Mouse (Mus musculus) heart, postnatal 25 days (tissue): ENCODE results near the gene Wscd2. TPM values are rescaled to one million over a fixed set of nuclear protein-coding genes. Genes with fewer than 3 reads are reported as not detected.

Source experiments
- DNase-seq: peaks from one replicate; pipeline ENCODE4 v3.0.0; 2022; ENCODE audit warnings: low spot score
- intact Hi-C: fragments of 180-260 bp; cut with DNase I; formaldehyde crosslinking; loops from one replicate; pipeline ENCODE4 v1.15.1; 2025
- total RNA-seq, 2 experiments: library from RNA; stranded (reverse); gene quantifications; 2 replicates each; pipeline ENCODE4 v1.2.3; 2021

The Wscd2 gene
- total RNA-seq, 2 experiments from 2014 or later, result 0.34 to 0.36 TPM

DNA sequence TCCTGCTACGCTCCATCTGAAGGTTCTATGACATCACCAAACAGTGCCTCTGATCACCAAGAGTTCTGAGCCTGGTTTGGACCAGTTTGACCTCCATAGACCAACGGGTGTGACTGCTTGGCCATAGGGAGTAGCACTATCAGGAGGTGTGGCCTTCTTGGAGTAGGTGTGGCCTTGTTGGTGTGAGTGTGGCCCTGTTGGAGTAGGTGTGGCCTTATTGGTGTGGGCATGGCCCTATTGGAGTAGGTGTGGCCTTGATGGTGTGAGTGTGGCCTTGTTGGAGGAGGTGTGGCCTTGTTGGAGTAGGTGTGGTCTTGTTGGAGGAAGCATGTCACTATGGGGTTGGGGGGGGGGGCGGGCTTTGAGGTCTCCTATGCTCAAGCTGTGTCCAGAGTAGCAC is 110.0 kb downstream of the Wscd2 start:
- DNase-seq, result no peak
- intact Hi-C loops, result no loop called here

DNA sequence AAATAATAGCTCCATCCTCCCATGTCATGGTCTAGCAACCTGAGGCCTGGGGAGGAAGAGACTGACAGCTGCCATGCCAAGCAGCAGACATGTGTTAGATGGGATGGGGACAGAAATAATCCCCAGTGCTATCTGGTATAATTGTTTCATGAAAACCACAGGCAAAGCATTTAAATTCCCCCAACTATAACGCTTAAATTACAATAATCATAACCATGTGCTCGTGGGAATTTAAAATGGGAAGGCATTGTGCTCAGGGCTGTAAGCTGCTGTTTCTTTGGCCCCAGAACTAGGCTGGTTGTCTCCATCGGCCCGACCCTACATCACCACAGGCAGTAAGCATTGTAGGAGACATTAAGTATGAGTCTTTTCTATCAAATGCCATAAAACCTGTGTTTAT is 110.7 kb downstream of the Wscd2 start:
- DNase-seq, result no peak
- intact Hi-C loops, result no loop called here

DNA sequence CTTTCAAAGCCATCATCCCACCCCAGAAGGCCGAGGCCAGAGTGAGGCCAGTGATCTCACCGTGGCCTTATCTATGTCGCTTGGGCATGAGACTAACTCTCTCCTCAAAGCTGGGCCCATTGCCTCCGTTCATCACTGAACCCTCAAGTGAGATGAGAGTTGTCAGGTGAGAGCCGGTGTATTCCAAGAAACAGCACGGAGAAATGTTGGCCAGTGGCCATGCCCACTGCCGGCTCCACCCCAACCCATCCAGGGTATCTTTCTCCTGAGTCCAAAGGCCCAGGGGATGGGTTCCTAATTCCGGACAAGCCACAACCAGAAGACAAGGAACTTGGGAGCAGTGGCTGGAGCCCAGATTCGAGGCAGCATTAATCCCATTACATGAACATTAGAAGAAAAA is 113.3 kb downstream of the Wscd2 start:
- DNase-seq, result no peak
- intact Hi-C loops, result no loop called here

DNA sequence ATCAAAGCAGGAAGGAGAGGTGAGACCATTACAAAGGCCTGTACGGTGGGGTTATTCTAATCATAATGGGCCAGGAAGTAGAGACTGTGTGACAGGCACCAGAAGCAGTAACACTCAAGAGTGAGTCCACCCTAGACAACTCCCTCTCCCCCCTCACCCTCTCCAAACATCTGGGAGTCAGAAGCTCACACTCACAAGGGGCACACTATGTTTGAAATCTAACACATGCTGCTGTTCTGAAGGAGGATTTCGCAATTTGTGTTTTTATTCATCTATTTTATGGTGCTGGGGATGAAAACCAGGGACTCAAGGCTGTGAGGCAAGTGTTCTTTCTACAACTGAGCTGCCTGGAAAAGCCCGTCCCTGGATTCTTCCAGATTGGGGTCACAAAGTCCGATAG is 114.6 kb downstream of the Wscd2 start:
- no peak for DNase-seq
- intact Hi-C loops, result no loop called here

DNA sequence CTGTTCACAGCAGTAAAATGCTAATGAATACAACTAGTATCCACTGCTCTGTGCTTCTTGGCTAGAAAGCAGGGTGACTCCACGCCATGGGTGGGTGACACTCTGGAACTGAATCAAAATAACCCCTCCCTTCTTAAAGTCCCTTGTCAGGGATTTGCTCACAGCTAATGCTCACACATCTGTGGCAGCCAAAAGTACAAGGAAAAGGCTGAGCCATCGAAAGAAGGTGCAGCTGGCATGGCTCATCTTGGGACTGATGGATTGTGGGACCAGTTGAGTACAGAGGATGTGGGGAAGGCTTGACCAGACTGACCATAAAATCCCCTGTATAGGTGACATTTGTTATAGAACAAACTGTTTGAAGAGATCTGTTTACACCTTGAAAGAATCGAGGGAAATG is 116.0 kb downstream of the Wscd2 start:
- DNase-seq, result no peak
- intact Hi-C loops, result no loop called here

DNA sequence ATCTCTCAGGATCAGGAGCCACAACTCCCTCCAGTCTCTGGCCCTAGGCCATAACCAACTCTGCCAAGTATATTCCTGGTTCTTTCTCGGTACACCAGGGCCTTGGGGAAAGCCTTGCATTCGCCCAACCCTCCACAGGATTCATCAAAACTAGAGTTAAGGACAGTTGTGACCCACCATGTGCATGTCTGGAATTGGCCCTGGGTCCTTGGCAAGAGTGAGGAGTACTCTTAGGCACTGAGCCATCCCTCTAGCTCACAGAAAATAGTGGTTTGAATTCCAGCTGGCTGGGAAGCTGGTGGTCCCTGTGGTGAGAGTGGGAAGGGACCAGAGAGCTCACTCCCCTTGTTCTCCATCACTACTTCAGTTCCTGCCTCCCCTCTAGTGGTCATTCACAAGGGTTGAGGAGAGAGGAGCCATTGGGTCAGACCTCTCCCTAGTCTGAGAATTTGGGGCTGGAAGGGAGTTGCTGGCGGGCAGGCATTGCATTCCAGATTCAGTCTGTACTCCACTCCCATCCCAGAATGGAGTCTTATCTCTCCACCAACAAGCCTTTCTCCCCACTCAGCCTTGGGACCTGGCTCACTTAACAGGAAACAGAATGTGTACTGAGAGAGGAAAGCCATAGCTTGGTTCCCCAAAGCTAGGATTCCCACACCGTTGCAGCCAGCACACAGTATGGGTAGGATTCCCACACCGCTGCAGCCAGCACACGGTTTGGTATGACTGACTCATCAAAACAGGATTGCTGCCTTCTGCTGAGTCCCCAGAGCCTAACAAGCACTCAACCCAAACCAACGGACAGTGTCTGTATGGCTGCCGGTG is 117.0 kb downstream of the Wscd2 start:
- DNase-seq, result peak; percentile 51
- intact Hi-C loops, result no loop called here

DNA sequence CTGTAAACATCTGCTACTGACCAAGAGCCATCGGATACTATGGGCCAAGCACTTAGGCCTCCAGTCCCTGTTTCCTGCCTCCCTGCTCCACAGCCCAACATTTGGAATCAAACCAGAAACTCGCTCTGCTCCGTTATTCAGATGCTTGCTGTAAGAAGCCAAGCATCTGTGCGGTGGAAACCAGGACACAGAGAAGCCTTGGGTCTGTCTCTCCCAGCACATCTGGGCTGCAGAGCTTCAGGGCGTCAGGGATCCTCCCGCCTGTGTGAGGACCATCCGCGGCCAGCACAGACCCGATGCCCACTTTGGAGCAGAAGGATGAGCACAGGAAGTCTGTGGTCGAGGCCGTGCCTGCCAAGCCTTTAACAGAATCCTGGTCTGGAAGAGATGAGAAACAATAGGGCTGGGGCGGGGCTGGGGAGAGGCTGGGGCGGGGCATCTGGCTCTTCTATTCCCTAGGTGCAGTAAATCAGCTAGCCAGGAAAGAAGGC is 117.9 kb downstream of the Wscd2 start:
- intact Hi-C loops, result no loop called here
- DNase-seq, result peak; percentile 41

DNA sequence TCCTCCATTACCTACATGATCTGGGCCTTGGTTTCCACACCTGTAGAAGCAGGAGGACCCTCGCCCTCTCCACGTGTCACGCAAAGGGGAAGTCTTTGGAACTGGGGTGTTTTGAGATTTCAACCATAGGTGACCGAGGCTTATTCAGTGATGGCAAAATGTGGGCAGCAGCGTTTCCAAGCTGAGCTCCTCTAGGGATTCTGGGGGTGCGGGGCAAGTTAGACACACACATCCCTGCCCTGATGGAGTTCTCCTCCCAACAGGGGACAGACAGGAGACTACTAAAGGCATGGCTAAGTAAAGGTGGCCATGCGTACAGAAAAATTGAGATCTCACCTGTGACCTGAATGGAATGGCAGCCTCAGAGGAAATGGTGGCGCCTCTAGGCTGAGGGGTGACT is 118.4 kb downstream of the Wscd2 start:
- intact Hi-C loops, result no loop called here

DNA sequence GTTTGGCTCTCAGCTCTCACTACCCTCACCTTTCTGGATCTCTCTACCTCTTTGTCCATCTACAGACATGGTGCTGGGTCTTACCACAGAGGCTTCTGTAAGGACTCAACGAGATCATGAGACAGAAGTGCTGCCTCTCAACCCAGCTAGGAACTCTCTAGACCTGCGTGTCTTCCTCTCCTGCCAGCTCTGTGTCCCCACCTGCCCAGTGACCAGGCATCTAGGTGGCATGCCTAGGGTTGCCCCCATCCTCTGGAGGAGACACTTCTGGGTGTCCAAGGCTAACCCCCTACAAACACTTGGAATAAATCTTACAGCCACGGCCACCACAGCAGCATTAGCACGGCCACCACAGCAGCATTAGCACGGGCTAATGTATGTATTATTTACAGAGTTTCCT is 119.8 kb downstream of the Wscd2 start:
- no peak for DNase-seq
- intact Hi-C loops, result loop anchor here (5.0 kb wide), 1 partner anchor 37 kb away; no protein-coding TSS in a partner anchor

More for the DNA sequence above, 118.4 kb downstream of the Wscd2 start:
- no peak for DNase-seq

DNA sequence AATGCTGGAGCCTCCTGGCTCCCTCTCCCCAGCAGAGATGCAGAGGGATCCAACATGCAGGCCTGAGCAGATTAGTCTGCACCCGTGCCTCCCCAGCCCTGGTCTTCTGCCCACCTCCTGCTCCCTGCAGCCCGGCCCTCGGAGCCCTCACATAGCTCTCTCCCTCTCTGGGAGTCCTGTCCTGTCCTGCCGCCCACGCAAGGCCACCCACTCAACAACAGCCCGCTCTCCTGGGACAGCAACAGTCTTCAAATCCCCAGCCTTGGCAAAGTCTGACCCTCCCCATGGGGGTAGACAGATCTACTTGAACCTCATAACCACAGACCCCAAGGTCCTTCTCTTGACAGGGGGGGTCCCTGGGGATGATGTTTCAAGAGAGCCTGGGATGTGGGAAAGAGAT is 120.4 kb downstream of the Wscd2 start:
- intact Hi-C loops, result loop anchor here (5.0 kb wide), 1 partner anchor 37 kb away; no protein-coding TSS in a partner anchor

DNA sequence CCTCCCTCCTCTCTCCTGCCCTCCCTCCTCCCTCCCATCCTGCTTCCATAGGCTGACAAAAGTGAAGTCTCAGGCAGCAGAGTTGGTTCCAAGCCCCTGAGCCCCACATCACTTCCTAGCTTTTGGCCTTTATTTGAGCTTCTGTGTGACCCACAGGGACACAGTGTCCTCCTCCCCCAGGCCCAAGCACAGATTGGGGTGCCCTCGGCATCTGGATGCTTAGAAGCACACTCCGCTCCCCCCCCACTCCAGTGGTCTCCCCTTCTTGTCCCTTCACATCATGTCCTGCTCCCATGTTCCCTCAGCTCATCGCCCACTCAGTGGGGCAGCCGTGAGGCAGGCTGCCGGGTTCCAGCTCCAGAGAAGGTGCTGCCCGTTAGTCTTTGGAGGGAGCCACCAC is 121.0 kb downstream of the Wscd2 start:
- DNase-seq, result no peak
- intact Hi-C loops, result loop anchor here (5.0 kb wide), 1 partner anchor 36 kb away; no protein-coding TSS in a partner anchor

More for the DNA sequence above, 120.4 kb downstream of the Wscd2 start:
- DNase-seq, result no peak

DNA sequence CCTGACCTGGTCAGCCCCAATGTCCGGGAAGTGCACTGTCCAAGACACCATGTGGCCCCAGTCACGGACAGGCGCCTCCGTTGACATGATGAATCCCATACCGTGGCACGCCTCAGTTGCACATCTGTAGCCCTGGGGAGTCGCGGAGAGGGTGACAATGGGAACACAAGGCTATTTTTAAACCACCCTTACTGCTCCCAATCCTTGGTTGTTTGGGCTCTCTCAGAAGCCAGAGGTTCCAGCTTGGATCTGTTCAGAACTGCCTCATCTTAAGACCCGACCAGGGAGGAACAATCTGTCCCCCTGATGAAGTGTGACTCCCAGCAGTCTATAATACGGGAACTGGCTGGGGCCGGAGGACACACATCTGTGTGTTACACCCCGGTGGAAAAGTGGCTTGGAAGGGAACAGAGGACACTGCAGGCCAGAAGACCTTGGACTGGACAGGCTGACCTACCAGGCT is 121.7 kb downstream of the Wscd2 start:
- peak; percentile 64 for DNase-seq
- intact Hi-C loops, result loop anchor here (5.0 kb wide), 1 partner anchor 35 kb away; no protein-coding TSS in a partner anchor

DNA sequence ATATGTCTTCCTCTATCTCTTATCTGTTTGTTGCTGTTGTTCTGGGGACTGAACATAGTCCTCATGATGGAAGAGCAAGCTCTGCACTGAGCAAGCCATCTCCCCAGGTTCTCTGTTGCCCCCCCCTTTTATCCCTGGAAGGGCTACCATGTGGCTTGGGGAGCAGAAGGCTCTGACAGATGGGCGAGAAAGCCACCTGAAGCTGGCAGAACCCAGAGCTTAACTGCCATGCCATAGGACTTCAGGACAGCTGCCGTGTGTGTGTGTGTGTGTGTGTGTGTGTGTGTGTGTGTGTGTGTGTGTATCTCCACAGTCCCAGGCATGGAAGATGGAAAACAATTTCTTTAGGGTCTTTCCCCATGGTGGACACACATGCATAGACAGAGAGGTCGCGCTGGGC is 128.6 kb downstream of the Wscd2 start:
- intact Hi-C loops, result no loop called here
- DNase-seq, result no peak

DNA sequence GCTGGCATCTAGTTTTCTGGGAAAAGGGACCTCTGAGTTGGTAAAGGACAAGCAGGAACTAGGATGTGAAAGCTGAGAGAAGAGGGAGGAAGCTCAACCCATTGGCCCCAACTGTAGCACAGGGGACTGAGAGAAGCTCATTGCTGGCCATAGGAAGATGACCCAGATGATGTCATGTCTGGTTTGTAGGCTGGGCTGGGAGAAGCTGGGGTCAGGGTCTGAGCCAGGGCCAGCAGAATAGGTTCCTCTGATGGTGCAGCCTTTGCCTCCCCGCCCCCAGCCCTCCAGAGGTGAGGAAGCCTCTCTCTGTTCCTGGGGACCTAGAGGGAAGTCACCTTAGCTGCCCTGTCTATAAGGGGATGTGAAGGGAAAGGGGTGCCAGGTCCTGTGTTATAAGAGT is 129.0 kb downstream of the Wscd2 start:
- intact Hi-C loops, result no loop called here
- DNase-seq, result no peak

DNA sequence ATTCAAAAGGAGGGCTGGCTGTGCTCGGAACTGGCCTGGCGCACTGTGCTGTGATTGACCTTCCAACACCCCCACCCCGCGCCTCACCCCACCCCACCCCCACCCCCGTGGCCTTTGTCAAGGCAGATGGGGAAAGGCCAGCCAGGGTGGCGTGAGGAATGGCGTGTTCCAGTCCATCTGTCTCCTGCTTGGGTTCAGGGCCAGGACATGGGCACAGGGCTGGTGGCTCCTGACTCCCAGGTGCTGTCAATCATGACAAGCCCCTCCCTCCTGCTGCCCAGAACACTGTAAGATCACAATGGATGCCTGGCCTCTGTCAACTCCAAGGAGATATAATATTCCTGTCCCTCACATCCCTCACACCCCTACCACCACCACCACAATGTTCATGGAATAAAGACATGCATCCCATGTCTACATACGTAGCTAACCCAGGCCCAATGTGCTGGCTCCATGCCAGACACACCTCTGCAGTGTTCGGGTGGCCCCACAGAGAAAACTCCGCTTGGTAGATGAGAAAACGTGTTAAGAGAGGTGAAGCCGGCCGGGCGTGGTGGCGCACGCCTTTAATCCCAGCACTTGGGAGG is 130.1 kb downstream of the Wscd2 start:
- DNase-seq, result no peak
- intact Hi-C loops, result no loop called here

DNA sequence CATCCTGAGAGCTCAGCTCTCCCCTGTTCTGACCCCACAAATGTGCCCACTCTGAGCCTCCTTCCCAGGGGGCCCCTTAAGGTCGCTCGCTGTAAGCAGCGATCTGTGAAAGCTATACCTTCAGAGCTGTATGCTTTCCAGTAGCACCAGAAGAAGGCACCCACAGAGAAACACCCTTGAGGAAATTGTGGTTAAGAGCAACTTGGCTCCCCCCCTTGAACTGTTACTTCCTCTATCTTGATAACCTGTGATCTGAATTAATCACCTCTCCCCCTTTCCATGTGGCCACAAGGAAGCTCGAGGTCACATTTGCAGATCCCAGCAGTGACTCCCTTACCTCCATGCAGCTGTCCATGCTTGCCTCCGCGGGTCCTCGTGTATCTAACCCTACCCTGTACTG is 130.9 kb downstream of the Wscd2 start:
- intact Hi-C loops, result no loop called here
- no peak for DNase-seq

DNA sequence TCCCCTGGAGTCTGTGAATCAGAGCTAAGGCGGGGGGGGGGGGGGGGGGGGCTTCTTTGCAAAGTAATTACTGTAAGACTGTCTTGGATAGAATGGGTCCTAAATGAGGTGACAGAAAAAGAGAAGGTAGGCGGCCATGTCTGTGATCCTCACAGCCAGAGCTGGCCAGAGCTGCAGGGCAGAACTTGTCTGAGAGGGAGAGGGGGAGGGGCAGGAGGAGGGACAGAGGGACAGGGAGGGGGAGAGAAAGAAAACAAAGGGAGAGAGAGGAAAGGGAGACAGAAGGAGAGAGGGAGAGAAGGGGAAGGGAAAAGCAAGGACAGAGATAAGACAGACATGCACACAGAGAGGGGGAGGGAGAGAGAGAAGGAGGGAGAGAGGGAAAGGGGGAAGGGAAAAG is 132.9 kb downstream of the Wscd2 start:
- intact Hi-C loops, result no loop called here
- DNase-seq, result no peak

DNA sequence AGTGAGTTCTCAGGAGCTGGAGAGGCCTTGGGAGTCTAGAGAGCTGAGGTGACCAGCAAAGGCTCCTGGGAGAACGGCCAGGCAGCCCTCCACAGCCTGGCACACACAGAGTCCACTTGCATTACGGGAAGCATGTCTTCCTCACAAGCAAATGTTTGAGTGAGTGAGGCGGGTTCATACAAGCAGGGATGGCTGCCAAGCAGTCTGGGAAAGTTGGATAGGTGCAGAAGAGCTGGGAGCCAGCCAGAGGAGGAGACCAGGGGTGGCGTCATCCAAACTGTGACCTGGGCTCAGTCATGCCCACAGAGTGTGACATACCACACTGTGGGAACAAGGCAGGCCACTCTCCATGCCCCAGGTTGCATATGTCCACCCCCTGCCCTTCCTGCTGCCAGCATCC is 134.9 kb downstream of the Wscd2 start:
- intact Hi-C loops, result no loop called here
- DNase-seq, result no peak

DNA sequence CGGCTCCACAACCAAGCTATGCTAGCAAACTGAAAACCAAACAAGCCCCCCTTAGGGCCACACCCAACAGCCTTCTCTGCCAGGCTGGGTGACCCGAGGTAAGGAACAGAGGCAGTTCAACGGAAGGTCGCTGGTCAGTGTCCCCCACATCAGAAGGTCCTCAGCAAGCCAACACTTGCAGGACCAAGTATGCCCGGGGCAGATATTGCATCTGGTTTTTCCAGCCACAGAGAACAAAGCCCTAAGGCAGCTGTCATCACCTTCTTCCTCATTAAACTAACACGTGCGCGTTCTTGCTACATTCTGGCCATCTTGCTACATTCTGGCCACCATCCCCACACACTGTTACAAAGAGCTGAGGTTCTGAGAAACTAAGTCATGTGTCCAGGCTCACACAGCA is 136.2 kb downstream of the Wscd2 start:
- intact Hi-C loops, result no loop called here
- no peak for DNase-seq

DNA sequence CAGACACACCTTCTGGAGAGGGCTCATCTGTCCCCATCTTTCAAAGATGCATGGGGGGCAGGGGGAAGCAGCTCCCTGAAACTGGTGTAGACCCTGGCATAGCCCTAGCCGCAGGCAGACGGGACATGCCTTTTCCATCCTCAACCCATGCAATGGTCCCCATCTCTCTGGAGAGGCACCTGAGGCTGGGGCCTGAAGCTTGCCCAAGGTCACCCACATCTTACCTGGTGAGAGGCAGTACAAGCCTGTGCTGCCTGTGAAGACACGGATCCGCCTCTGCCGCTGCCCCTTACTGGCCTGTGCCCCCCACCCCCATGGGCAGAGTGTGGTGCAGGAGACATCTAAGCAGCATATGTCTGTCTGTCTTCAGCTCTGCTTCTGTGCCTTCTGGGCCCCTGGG is 136.9 kb downstream of the Wscd2 start:
- DNase-seq, result no peak
- intact Hi-C loops, result no loop called here

DNA sequence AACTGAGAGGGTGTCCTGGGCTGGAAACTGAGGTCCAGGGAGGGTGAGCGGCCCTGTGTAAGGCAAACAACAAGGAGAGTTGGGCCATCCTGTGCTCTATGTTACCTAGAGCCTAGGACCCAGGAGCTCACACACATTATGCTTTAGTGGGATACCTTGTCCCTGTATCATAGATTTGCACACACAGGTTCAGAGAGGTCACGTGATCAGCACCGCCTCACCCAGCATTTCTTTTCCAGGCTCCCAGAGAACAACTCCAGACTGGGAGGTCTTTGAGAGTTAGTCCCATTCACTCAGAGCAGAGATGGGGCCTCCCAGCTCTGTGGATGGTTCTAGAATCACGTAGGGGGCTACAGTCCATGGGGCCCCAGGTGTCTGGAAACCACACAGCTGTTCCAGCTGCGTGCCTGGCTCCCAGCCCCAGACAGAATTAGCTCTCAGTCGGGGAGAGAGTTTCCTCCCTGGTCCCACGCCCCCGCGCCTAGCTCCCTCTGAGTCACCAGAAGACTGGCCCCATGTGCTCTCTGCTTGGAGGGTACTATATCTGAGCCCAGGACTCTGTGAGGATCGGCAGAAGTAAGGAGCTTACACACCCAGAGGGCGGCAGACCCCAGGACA is 137.8 kb downstream of the Wscd2 start:
- intact Hi-C loops, result no loop called here
- peak; percentile 68 for DNase-seq
